Mouse (Mus musculus) adrenal gland, adult 2 months (tissue): ENCODE results near the gene Atn1. TPM values are rescaled to one million over a fixed set of nuclear protein-coding genes. Genes with fewer than 3 reads are reported as not detected.

ENCODE experiments used
- DNase-seq: peaks from one replicate; pipeline ENCODE4 v3.0.0; 2021
- microRNA-seq, 2 experiments: library from miRNA; unstranded; fragments of <30 nt; microRNA quantifications; one replicate each; pipeline ENCODE4 v1.2.0; 2021
- polyA plus RNA-seq: library from polyadenylated mRNA; depleted of rRNA; stranded (reverse); fragments of >200 nt; gene quantifications from 2 replicates; pipeline ENCODE4 v1.2.3, GENCODE M21; 2012; rRNA removed
- total RNA-seq, 2 experiments: library from RNA; stranded (reverse); gene quantifications; 2 replicates each; pipeline ENCODE4 v1.2.3; 2021

The Atn1 gene
- total and polyA plus RNA-seq, 3 experiments: 76.8 to 110 (median 86.3) TPM

DNA sequence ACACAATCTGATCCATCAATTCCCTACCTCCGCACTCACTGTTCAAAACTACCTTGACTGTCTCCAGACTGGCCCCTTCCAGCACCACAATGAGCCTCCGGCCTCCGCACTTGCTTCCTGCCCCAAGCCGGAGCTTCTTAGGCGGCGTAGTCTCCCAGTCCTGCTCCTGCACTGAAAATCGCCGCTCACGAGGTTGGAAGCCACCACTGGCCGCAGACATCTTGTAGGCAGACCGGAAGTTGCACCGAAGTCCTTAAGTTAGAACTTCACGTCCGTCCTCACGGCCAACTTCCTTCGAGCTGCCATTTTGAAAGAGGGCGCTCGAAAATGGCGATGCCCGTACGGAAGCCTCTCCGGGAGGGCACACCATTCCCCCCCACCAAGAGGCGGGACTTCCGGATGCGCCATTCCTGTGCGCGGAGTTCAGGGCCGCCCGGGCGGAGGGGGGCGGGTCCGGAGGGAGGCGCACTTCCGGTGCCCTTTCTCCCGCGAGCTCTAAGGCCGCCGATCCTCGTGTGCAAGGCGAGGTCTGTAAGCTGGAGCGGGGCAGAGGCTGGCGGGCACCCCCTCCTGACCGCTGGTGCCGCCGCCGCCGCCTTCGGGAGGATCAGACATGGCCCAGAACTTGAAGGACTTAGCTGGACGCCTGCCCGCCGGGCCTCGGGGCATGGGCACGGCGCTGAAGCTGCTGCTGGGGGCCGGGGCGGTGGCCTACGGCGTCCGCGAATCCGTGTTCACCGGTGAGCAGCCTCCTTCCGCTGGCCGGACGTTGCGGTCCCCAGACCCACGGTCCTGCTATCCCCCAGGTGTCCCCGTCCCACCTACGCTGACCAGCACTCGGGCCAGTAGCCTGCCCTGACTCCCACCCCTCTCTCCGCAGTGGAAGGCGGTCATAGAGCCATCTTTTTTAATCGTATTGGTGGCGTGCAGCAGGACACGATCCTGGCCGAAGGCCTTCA is 44.2 kb downstream of the Atn1 start, which contains the start of the genes Emg1 and Phb2:
TSS of gene Emg1 (minus strand) at position 355 of the 959 bp plus-strand sequence.
TSS of gene Phb2 (plus strand) at position 513 of the 959 bp plus-strand sequence.
- peak; percentile 99 for DNase-seq

DNA sequence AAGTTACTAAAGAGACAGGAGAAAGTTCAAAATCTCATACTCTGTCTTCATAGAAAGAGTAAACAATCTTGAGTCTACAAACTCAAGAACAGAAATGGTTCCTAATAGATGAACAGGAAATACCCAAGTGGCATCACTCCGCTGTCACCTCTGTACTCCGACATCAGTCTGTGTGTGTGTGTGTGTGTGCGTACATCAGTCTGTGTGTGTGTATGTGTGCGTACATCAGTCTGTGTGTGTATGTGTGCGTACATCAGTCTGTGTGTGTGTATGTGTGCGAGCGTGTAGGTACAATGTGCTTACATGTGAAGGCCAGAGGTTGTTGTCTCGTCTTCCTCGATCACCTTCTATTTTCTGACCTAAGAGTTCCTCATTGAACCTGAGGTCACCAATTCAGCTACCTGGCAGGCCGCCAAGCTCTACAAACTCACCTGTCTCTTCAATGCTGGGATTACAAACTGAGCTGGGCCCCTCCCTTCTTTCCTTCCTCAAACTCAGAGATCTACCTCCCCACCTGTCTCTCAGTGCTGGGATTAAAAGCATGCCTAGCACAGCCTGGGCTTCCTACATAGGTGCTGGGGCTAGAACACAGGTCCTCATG is 47.9 kb downstream of the Atn1 start:
- DNase-seq: no peak

GRCm38 (mm10) chr6:124706061-124706627 is 50.2 kb downstream of the Atn1 start:
- DNase-seq: no peak

GRCm38 (mm10) chr6:124704417-124704816 is 51.9 kb downstream of the Atn1 start:
- no peak for DNase-seq

DNA sequence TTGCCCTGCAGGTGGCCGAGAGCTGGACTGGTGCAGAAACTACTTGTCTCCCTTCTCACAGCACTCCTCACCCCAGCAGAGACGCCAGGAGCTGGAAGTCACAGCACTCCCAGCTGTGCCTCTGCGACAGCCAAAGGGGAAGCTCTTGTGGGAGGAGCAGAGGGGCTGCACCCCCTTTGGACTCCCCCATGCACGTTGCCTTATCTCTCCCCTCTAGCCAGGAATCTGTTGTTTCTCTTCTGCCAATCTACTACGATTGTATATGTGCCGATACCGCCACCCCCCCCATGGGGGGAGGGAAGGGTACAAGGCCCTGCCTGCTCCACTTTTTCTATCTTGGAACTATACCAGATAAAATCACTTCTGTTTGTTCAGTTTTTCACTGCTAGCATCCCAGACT is 52.5 kb downstream of the Atn1 start:
- no peak for DNase-seq

- peak; percentile 69 for DNase-seq
Observed at GRCm38 (mm10) chr6:124702784-124703103, 53.6 kb downstream of the Atn1 start.

DNA sequence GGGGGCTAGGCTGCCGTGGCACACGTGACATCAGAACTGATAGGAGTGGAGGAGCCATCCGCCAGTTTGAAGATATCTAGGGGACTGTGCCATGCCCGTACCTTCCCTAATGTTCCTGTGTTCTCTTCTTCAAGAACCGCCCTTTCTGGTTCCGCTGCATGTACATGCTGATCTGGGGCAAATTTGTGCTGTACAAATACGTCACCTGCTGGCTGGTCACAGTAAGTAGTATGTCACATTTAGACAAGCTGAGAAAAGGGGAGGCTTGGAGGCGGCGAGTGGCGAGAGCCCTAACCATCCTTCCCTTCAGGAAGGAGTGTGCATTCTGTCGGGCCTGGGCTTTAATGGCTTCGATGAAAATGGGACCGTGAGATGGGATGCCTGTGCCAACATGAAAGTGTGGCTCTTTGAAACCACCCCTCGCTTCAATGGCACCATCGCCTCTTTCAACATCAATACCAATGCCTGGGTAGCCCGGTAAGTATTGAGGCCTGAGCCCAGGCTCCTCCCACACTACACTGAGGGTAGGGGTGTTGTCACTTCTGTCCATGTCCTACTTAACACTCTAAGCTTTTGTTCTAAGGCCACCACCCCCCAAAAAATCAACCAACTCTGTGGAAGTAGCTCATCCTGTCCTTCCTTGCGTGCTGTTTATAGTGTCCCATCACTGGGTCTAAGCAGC is 54.1 kb downstream of the Atn1 start:
- no peak for DNase-seq

GRCm38 (mm10) chr6:124701338-124701737 is 55.0 kb downstream of the Atn1 start:
- DNase-seq: peak; percentile 53

GRCm38 (mm10) chr6:124699962-124700610 is 56.2 kb downstream of the Atn1 start:
- DNase-seq: peak; percentile 92

GRCm38 (mm10) chr6:124699366-124699765 is 57.0 kb downstream of the Atn1 start:
- no peak for DNase-seq

DNA sequence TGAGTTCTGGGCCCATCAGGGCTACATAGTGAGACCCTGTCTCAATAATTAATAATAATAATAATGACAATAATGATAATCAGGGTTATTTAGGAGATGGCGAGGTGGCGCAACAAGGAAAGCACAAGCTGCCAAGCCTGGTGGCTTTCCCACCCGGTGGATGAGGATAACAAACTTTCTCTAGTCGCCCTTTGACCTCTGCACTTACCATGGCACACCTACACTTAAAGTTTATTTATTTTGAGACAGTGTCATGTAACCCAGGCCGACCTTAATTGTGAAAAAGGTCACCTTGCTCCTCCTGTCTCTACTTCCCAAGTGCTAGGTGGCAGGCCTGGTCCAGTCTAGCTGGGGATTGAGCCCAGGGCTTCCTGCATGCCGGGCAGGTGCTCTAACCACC is 57.6 kb downstream of the Atn1 start:
- DNase-seq: no peak

DNA sequence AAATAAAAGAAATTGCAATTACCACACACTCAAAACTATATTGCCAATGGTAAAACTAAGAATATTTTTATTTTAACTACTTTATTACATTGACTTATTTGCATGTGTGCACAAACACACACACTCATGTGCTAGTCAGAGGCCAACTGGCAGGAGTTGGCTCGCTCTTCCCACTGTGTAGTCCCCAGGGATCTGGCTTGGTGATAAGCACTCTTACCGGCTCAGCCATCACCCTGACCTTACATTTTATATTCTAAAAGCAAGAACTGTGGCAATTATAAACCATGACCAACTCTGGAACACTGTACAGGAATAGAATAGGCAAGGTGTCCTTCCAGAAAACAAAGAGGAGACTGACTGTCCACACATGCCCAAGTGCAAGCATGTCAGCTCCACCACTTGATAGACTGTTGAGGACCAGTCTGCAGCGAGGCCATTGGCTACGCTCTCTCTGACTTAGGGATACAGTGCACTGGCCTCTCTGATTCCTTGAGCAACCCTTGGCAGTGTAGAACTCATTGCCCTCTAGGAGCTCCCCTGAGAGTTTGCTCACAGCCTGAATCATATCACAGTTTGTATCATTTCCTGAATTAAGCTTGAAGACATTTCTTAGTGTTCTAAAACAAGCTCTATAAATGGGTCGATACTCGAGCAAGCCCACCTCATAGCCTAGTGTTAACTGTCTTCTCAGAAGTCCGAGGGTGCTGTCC is 59.7 kb downstream of the Atn1 start:
- no peak for DNase-seq

- DNase-seq: peak; percentile 76
Observed at GRCm38 (mm10) chr6:124694166-124694955, 62.0 kb downstream of the Atn1 start.

GRCm38 (mm10) chr6:124693243-124693981 is 62.9 kb downstream of the Atn1 start:
- no peak for DNase-seq

Small RNA genes within 50 kb of the gene (microRNA-seq; reads per million reads assigned to microRNA genes)
- gene Mir141 (5.7 to 5.8 reads per million in 2 experiments), gene Mir200c (45.5 to 49.0 reads per million in 2 experiments)

Other genes with a start within 250 kb of the Atn1 start
- gene C1ra, start 244.1 kb downstream of the Atn1 start, total RNA-seq: 10 to 100 TPM; 48.6 to 68.2 TPM
- 20.3 and 27.2 TPM in 2 replicates for gene C1ra, start 244.1 kb downstream of the Atn1 start, polyA plus RNA-seq
- gene C1s1, start 214.2 kb downstream of the Atn1 start, total RNA-seq: 10 to 100 TPM; 45.4 to 72.3 TPM
- 10.1 and 14.8 TPM in 2 replicates for gene C1s1, start 214.2 kb downstream of the Atn1 start, polyA plus RNA-seq
- 1 to 10 TPM; 7.9 to 8.9 TPM for gene C1rb, start 186.2 kb downstream of the Atn1 start, total RNA-seq
- 0.29 and 0.86 TPM in 2 replicates for gene C1rb, start 186.2 kb downstream of the Atn1 start, polyA plus RNA-seq
- 1 to 10 TPM; 1.5 to 2.6 TPM for gene C1s2, start 120.4 kb downstream of the Atn1 start, total RNA-seq
- gene C1s2, start 120.4 kb downstream of the Atn1 start, polyA plus RNA-seq: not detected in 2 replicates
- 100 to 1,000 TPM in 1 of 2 experiments, 10 to 100 TPM in 1; 92.1 to 138 TPM for gene Lpcat3, start 93.5 kb downstream of the Atn1 start, total RNA-seq
- 141 and 155 TPM in 2 replicates for gene Lpcat3, start 93.5 kb downstream of the Atn1 start, polyA plus RNA-seq
- gene Emg1, start 44.3 kb downstream of the Atn1 start, total RNA-seq: 10 to 100 TPM; 80.6 to 82.6 TPM
- gene Emg1, start 44.3 kb downstream of the Atn1 start, polyA plus RNA-seq: 16.6 and 17.0 TPM in 2 replicates
- 100 to 1,000 TPM; 286 to 294 TPM for gene Phb2, start 44.2 kb downstream of the Atn1 start, total RNA-seq
- 128 and 181 TPM in 2 replicates for gene Phb2, start 44.2 kb downstream of the Atn1 start, polyA plus RNA-seq
- 10 to 100 TPM in 1 of 2 experiments, 1 to 10 TPM in 1; 6.5 to 11.2 TPM for gene Ptpn6, start 17.8 kb downstream of the Atn1 start, total RNA-seq
- 6.1 and 6.8 TPM in 2 replicates for gene Ptpn6, start 17.8 kb downstream of the Atn1 start, polyA plus RNA-seq
- 100 to 1,000 TPM; 357 to 360 TPM for gene Grcc10, start 15.2 kb downstream of the Atn1 start, total RNA-seq
- 233 and 246 TPM in 2 replicates for gene Grcc10, start 15.2 kb downstream of the Atn1 start, polyA plus RNA-seq
- not detected for gene Gm45234, start 503 bp downstream of the Atn1 start, total RNA-seq
- not detected in 2 replicates for gene Gm45234, start 503 bp downstream of the Atn1 start, polyA plus RNA-seq
- gene Eno2, start 13.1 kb upstream of the Atn1 start, total RNA-seq: 10 to 100 TPM; 12.4 to 35.9 TPM
- 8.3 and 16.5 TPM in 2 replicates for gene Eno2, start 13.1 kb upstream of the Atn1 start, polyA plus RNA-seq
- gene Lrrc23, start 23.2 kb upstream of the Atn1 start, total RNA-seq: under 1 TPM; 0.29 to 0.38 TPM
- gene Lrrc23, start 23.2 kb upstream of the Atn1 start, polyA plus RNA-seq: 0.16 and 0.32 TPM in 2 replicates
- 10 to 100 TPM; 19.6 to 28.0 TPM for gene Spsb2, start 52.1 kb upstream of the Atn1 start, total RNA-seq
- 34.0 and 40.0 TPM in 2 replicates for gene Spsb2, start 52.1 kb upstream of the Atn1 start, polyA plus RNA-seq
- 100 to 1,000 TPM; 385 to 502 TPM for gene Tpi1, start 57.8 kb upstream of the Atn1 start, total RNA-seq
- gene Tpi1, start 57.8 kb upstream of the Atn1 start, polyA plus RNA-seq: 237 and 285 TPM in 2 replicates
- gene Usp5, start 73.0 kb upstream of the Atn1 start, total RNA-seq: 100 to 1,000 TPM; 103 to 132 TPM
- gene Usp5, start 73.0 kb upstream of the Atn1 start, polyA plus RNA-seq: 102 and 111 TPM in 2 replicates
- 1 to 10 TPM; 2.2 to 3.9 TPM for gene Cdca3, start 73.0 kb upstream of the Atn1 start, total RNA-seq
- 5.9 and 8.6 TPM in 2 replicates for gene Cdca3, start 73.0 kb upstream of the Atn1 start, polyA plus RNA-seq
- gene Gnb3, start 83.8 kb upstream of the Atn1 start, total RNA-seq: 10 to 100 TPM in 1 of 2 experiments, 1 to 10 TPM in 1; 6.7 to 12.2 TPM
- 9.2 and 11.9 TPM in 2 replicates for gene Gnb3, start 83.8 kb upstream of the Atn1 start, polyA plus RNA-seq
- gene P3h3, start 101.2 kb upstream of the Atn1 start, total RNA-seq: 10 to 100 TPM; 16.8 to 23.6 TPM
- 42.6 and 48.6 TPM in 2 replicates for gene P3h3, start 101.2 kb upstream of the Atn1 start, polyA plus RNA-seq
- gene Gpr162, start 107.5 kb upstream of the Atn1 start, total RNA-seq: 1 to 10 TPM; 1.1 to 2.5 TPM
- 1.9 and 2.4 TPM in 2 replicates for gene Gpr162, start 107.5 kb upstream of the Atn1 start, polyA plus RNA-seq
- gene Cd4, start 131.7 kb upstream of the Atn1 start, total RNA-seq: under 1 TPM; 0.31 to 0.55 TPM
- 0.52 and 0.61 TPM in 2 replicates for gene Cd4, start 131.7 kb upstream of the Atn1 start, polyA plus RNA-seq
- 1 to 10 TPM; 1.1 to 1.5 TPM for gene Lag3, start 155.2 kb upstream of the Atn1 start, total RNA-seq
- gene Lag3, start 155.2 kb upstream of the Atn1 start, polyA plus RNA-seq: 2.1 and 2.5 TPM in 2 replicates
- gene Ptms, start 163.6 kb upstream of the Atn1 start, total RNA-seq: 100 to 1,000 TPM; 828 to 858 TPM
- 2,208 and 2,873 TPM in 2 replicates for gene Ptms, start 163.6 kb upstream of the Atn1 start, polyA plus RNA-seq
- 100 to 1,000 TPM; 269 to 320 TPM for gene Mlf2, start 174.9 kb upstream of the Atn1 start, total RNA-seq
- 390 and 451 TPM in 2 replicates for gene Mlf2, start 174.9 kb upstream of the Atn1 start, polyA plus RNA-seq
- gene Cops7a, start 209.0 kb upstream of the Atn1 start, total RNA-seq: 100 to 1,000 TPM; 128 to 152 TPM
- gene Cops7a, start 209.0 kb upstream of the Atn1 start, polyA plus RNA-seq: 220 and 384 TPM in 2 replicates
- gene Pianp, start 240.2 kb upstream of the Atn1 start, total RNA-seq: 1 to 10 TPM in 1 of 2 experiments, under 1 TPM in 1; 0.89 to 2.0 TPM
- gene Pianp, start 240.2 kb upstream of the Atn1 start, polyA plus RNA-seq: 4.2 and 9.0 TPM in 2 replicates